Comparison of ENCODE assay signal across 28 mouse cellular contexts in genomic region chr19:15203039-15203438, GRCm38 (mm10).
"Had no signal": no experiment of that assay in that cellular context is flagged by ENCODE, and none has a peak within 500 bp of the region (broad histone marks: within the 10 kb centered on the region; RNA-seq: fewer than 3 reads in every experiment).

No protein-coding gene starts in this region.

- DNase-seq: liver; liver, embryonic 13.5 days; liver, postnatal 0 days; lung, adult 18-20 months; lung, adult 2 months; lung, embryonic 14.5 days; lung, postnatal 10 days; lung, postnatal 14 days; lung, postnatal 36 days; lung, postnatal 4 days; midbrain, embryonic 14.5 days had no signal

- H3K27ac ChIP-seq: limb, embryonic 10.5 days; limb, embryonic 12.5 days; limb, embryonic 13.5 days; limb, embryonic 15.5 days; liver, embryonic 12.5 days; liver, embryonic 13.5 days; liver, embryonic 14.5 days; liver, embryonic 15.5 days; lung, embryonic 15.5 days; macrophage; midbrain, embryonic 10.5 days; midbrain, embryonic 12.5 days; midbrain, embryonic 13.5 days; midbrain, embryonic 15.5 days had no signal

- H3K4me3 ChIP-seq: limb, embryonic 10.5 days; limb, embryonic 12.5 days; limb, embryonic 13.5 days; limb, embryonic 15.5 days; liver, embryonic 12.5 days; liver, embryonic 13.5 days; liver, embryonic 15.5 days; lung, embryonic 15.5 days; megakaryocyte, embryonic 14.5 days; midbrain, embryonic 10.5 days; midbrain, embryonic 12.5 days; midbrain, embryonic 13.5 days; midbrain, embryonic 15.5 days; myocyte had no signal

- ATAC-seq: liver, embryonic 12.5 days; liver, postnatal 0 days; lung, postnatal 0 days; midbrain, embryonic 13.5 days; midbrain, embryonic 15.5 days; midbrain, embryonic 16.5 days had no signal
